Mouse (Mus musculus) gastrocnemius, adult 2 months (tissue): ENCODE measurements around the gene Gm20388. TPM values are rescaled to one million over a fixed set of nuclear protein-coding genes. Genes with fewer than 3 reads are reported as not detected.

Experiments
- DNase-seq: peaks from one replicate; pipeline ENCODE4 v3.0.0; 2022
- H3K27ac ChIP-seq: fragments of 200-600 bp; 2 replicates; pipeline ENCODE4 v1.8.1; 2022; ENCODE audit warnings: mild to moderate bottlenecking
- H3K4me3 ChIP-seq: fragments of 200-600 bp; 2 replicates; pipeline ENCODE4 v1.8.1; 2022; ENCODE audit warnings: mild to moderate bottlenecking, moderate library complexity
- CTCF ChIP-seq: fragments of 200-600 bp; IDR thresholded peaks from 2 replicates; pipeline ENCODE4 v1.8.1; 2022; ENCODE audit warnings: antibody characterized with exemption, mild to moderate bottlenecking, moderate library complexity
- intact Hi-C: fragments of 180-260 bp; cut with DNase I; formaldehyde crosslinking; loops from one replicate; pipeline ENCODE4 v1.15.1; 2025
- total RNA-seq, 2 experiments: library from RNA; stranded (reverse); gene quantifications; 2 replicates each; pipeline ENCODE4 v1.2.3; 2021

The Gm20388 gene
- total RNA-seq, 2 experiments from 2014 or later = 6.1 to 15.0 TPM

DNA sequence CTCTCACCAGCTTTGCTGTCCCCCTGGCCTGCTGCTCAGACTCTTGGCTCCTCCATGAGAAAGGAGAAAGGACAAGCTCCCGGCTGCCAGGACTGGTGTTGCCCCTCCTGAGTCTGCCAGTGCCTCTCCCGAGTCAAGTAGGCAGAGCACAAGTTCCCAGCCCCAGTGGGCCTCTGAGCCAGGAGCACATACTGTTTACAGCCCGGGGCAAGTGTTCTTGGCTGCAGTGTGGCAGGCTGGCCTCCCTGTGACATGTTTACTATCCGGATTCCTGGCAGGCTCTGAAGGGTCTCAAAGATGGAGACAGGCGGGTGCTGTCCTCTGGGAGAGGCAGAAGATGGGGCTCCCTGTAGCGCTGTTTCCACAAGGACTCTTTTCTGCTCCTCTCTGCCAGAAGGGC, 346.3 kb downstream of the Gm20388 start:
- no peak for TF ChIP-seq CTCF
- intact Hi-C loops = no loop called here
- Histone ChIP-seq H3K4me3 (0 out of 2 replicates have a peak overlapping the region, but pooled peaks have one; percentile 3), H3K27ac (peak overlapping the region; percentile 89)
- peak; percentile 86 for DNase-seq

DNA sequence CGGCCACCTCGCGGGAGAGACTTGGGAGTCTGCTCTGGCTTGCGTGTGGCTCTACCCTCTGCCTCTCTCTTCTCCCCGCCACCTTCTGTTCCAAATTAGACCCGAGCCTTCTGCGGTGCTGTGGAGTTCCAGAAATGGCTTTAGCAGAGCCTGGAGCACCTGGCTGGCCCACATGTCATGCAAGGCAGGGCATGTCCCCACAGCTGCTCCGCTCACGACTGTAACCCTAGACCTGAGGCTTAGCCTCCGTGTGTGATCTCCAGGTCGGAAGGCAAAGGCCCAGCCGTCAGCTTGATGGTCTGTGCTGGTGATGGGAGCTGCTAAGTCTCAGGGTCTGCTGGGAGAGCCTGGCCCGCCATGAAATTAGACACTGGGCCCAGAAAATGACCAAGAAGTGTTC, 348.6 kb downstream of the Gm20388 start:
- H3K4me3 ChIP-seq = peak overlapping the region; percentile 23
- no peak for TF ChIP-seq CTCF
- peak; percentile 87 for DNase-seq
- H3K27ac ChIP-seq = peak overlapping the region; percentile 89
- intact Hi-C loops = no loop called here

- peak; percentile 78 for DNase-seq
- intact Hi-C loops = loop anchor here (10.0 kb wide), 1 partner anchor 46 kb away; no protein-coding TSS in a partner anchor
- TF ChIP-seq CTCF = no peak
Observed at GRCm38 (mm10) chr8:120260677-120261076, 350.0 kb downstream of the Gm20388 start.

GRCm38 (mm10) chr8:120261338-120262120, 350.9 kb downstream of the Gm20388 start:
- H3K4me3 ChIP-seq = no peak overlapping the region
- TF ChIP-seq CTCF = no peak
- H3K27ac ChIP-seq = peak overlapping the region; percentile 89

More at GRCm38 (mm10) chr8:120260677-120261076, 350.0 kb downstream of the Gm20388 start:
- Histone ChIP-seq H3K4me3 (peak overlapping the region; percentile 5; the same call in 1 of the 2 replicates), H3K27ac (peak overlapping the region; percentile 89)

DNA sequence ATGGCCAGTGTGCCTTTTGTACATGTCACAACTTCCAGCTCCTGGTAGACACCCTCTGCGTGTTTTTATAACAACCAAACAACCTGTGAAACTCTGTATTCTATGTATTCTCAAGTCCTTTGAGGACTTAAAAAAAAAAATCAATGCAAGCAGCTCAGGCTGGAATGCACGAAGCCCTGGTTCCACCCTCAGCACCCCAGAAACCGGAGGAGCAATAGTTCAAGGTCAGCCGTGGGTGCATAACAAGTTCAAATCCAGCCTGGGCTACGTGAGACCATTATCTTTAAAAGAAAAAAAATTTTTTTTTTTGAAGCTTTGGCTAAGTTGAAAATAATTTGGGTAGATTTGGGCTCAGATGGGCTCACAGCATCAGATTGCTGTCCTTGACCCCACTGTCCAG, 353.2 kb downstream of the Gm20388 start:
- Histone ChIP-seq H3K27ac (peak overlapping the region; percentile 91), H3K4me3 (no peak overlapping the region)
- no peak for TF ChIP-seq CTCF
- intact Hi-C loops = loop anchor here (10.0 kb wide), 1 partner anchor 49 kb away; no protein-coding TSS in a partner anchor
- DNase-seq = no peak

More at GRCm38 (mm10) chr8:120261338-120262120, 350.9 kb downstream of the Gm20388 start:
- intact Hi-C loops = loop anchor here (10.0 kb wide), 1 partner anchor 47 kb away; no protein-coding TSS in a partner anchor
- DNase-seq = no peak

DNA sequence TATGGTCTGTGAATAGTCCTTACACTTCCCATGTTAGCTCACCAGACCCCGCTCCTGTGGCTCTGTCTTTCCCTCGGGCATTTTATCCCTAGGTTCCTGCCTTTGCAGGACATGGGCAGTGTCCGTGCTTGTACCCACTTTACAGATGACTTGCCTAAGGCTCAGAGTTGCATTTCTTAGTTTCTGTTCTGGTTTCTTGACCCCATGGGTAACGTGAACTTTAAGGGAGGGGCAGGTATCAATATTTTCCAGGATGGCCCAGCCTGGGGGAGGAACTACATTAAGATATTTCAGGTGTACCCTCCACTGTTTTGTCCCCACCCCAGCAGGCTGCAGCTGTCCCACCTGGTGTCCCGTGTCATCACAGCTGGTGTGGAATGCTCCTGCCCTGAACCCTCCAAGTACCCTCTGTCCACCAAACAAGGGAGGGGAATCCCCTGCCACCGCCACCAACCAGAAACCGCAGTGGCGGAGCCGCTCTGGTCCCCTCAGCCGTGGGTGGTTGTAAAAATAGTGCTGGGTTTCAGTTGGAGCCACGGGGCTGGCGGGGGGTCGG, 353.8 kb downstream of the Gm20388 start:
- TF ChIP-seq CTCF = no peak
- intact Hi-C loops = loop anchor here (10.0 kb wide), 1 partner anchor 50 kb away; no protein-coding TSS in a partner anchor
- peak overlapping the region; percentile 91 for H3K27ac ChIP-seq

GRCm38 (mm10) chr8:120264944-120265453, 354.4 kb downstream of the Gm20388 start:
- intact Hi-C loops = loop anchor here (5.0 to 10.0 kb wide), 3 partner anchors 33 to 88 kb away; partner anchors contain the start of gene Fam92b
- Histone ChIP-seq H3K4me3 (peak overlapping the region; percentile 55), H3K27ac (peak overlapping the region; percentile 91)
- TF ChIP-seq CTCF = no peak
- peak; percentile 90 for DNase-seq

More for the DNA sequence above, 353.8 kb downstream of the Gm20388 start:
- DNase-seq = no peak
- H3K4me3 ChIP-seq = peak overlapping the region; percentile 55

DNA sequence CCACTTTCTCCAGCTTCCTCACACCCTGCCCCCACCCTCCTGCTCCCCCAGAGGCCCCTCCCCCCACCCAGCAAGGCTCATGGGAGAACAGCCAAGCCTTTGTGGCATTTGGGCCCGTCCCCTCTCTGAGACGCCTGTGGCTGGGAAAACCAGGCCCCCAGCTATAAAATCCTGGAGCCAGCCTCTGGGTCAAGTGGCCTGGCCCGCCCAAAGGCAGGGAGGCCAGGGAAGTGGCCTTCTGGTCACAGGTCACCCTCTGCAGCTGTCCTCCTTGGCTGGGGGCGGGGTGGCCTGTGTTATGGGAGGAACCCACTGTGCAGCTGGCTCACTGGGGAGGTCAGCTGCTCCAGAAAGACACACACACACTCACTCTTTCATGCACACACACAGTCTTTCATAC, 354.8 kb downstream of the Gm20388 start:
- Histone ChIP-seq H3K4me3 (peak overlapping the region; percentile 55), H3K27ac (peak overlapping the region; percentile 91)
- intact Hi-C loops = loop anchor here (5.0 to 10.0 kb wide), 3 partner anchors 33 to 88 kb away; partner anchors contain the start of gene Fam92b
- TF ChIP-seq CTCF = no peak
- peak; percentile 96 for DNase-seq

- no peak for DNase-seq
- peak overlapping the region; percentile 51 for H3K27ac ChIP-seq
- intact Hi-C loops = loop anchor here (5.0 to 10.0 kb wide), 3 partner anchors 36 to 91 kb away; partner anchors contain the start of gene Fam92b
Observed at GRCm38 (mm10) chr8:120268541-120268980, 357.9 kb downstream of the Gm20388 start.

GRCm38 (mm10) chr8:120270449-120270848, 359.8 kb downstream of the Gm20388 start:
- peak overlapping the region; percentile 91 for H3K27ac ChIP-seq
- peak; percentile 18; the same call in 1 of the 2 replicates for TF ChIP-seq CTCF
- peak; percentile 92 for DNase-seq
- H3K4me3 ChIP-seq = peak overlapping the region; percentile 66
- intact Hi-C loops = no loop called here

More at GRCm38 (mm10) chr8:120268541-120268980, 357.9 kb downstream of the Gm20388 start:
- TF ChIP-seq CTCF = no peak
- H3K4me3 ChIP-seq = no peak overlapping the region

GRCm38 (mm10) chr8:120273430-120273829, 362.8 kb downstream of the Gm20388 start:
- peak; percentile 42 for DNase-seq
- H3K27ac ChIP-seq = no peak overlapping the region
- H3K4me3 ChIP-seq = no peak overlapping the region
- TF ChIP-seq CTCF = no peak
- intact Hi-C loops = no loop called here

DNA sequence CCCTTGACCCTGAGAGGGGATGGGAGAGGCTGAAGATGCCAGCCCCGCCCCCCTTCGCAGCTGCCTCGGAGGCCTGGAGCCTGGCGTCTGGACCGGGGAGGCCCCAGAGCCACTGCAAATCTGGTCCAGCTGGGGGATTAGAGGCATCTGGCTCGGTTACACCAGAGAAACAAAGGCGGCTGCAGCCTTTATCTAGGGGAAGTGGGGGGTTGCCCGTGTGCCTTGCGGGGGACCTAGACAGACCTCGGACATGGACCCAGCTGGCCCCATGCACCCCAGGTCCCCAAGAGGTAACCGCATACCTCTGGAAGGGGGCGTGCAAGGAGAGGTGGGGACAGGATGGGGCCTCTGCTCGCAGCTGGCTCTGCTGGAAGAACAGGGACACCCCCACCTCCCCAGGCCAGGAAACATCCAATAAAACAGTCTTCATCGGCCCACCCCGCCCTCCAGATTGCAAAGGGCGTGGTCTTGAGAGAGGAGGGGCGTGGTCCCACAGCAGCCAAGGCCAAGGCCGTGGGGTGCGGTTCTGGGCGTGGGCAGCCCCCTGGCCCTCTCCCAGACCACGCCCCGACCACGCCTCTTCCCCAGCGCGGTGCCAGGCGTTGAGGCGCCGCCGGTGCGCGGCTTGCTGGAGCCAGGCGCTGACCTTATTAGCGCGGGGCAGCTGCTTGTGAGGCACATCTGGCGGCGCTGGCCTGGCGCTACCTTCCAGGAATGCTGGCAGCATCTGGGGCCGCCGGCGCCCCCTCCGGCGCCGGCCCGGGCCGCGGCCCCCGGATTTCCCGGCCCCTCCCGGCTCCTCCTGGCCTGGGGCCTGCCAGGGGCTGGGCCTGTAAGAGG, 365.6 kb downstream of the Gm20388 start:
- DNase-seq = peak; percentile 93
- no peak for TF ChIP-seq CTCF
- peak overlapping the region; percentile 83 for H3K27ac ChIP-seq
- H3K4me3 ChIP-seq = peak overlapping the region; percentile 68
- intact Hi-C loops = no loop called here
